Mouse (Mus musculus) G1E (cell line): Measurements from ENCODE around the gene Dpp9. TPM values are rescaled to one million over a fixed set of nuclear protein-coding genes. Genes with fewer than 3 reads are reported as not detected.

Experiments
- ATAC-seq: 2 replicates; pipeline ENCODE4 v1.8.0; 2016; ENCODE audit warnings: mild to moderate bottlenecking; ENCODE audit not compliant: insufficient number of reproducible peaks, poor library complexity, low FRiP score, severe bottlenecking; ENCODE audit errors: extremely low read depth
- DNase-seq: peaks from one replicate; pipeline ENCODE4 v3.0.0; 2012; ENCODE audit warnings: low spot score
- H3K27me3 ChIP-seq: 2 replicates; pipeline ENCODE4 v1.6.1; 2012; ENCODE audit warnings: mild to moderate bottlenecking, low read length, inconsistent platforms; ENCODE audit not compliant: insufficient read depth
- H3K36me3 ChIP-seq: replicated peaks from 2 replicates; pipeline ENCODE3; 2012; ENCODE audit warnings: mild to moderate bottlenecking, inconsistent platforms
- H3K4me1 ChIP-seq: 2 replicates; pipeline ENCODE4 v1.6.1; 2012; ENCODE audit warnings: low read depth, low read length, inconsistent platforms, mixed read lengths; ENCODE audit not compliant: insufficient read depth
- H3K4me3 ChIP-seq: 2 replicates; pipeline ENCODE4 v1.5.1; 2012; ENCODE audit warnings: low read depth, mild to moderate bottlenecking, inconsistent platforms, low read length, moderate library complexity, mixed read lengths
- H3K9me3 ChIP-seq: replicated peaks from 2 replicates; pipeline ENCODE4 v1.6.1; 2012; ENCODE audit warnings: inconsistent platforms
- CTCF ChIP-seq: IDR thresholded peaks from 2 replicates; pipeline ENCODE4 v1.5.1; 2012; ENCODE audit warnings: low read depth, low read length, inconsistent platforms, mixed read lengths
- GATA1 ChIP-seq: IDR thresholded peaks from 2 replicates; pipeline ENCODE4 v1.6.1; 2012; ENCODE audit warnings: borderline replicate concordance, low read length, inconsistent platforms, mixed read lengths
- GATA2 ChIP-seq: IDR thresholded peaks from 2 replicates; pipeline ENCODE4 v1.6.1; 2012; ENCODE audit warnings: low read depth, low read length, inconsistent platforms, borderline replicate concordance
- POLR2AphosphoS5 ChIP-seq: IDR thresholded peaks from 2 replicates; pipeline ENCODE4 v1.6.1; 2012; ENCODE audit warnings: low read depth, low read length, inconsistent platforms; ENCODE audit not compliant: insufficient replicate concordance
- TAL1 ChIP-seq: conservative IDR thresholded peaks from 2 replicates; pipeline ENCODE4 v1.6.1; 2012; ENCODE audit warnings: low read depth, low read length, inconsistent platforms, mixed read lengths
- polyA plus RNA-seq: library from polyadenylated mRNA; stranded (reverse); fragments of >175 nt; gene quantifications from 2 replicates; pipeline ENCODE4 v1.2.3, GENCODE M21; 2012
- total RNA-seq, 2 experiments: library from RNA; stranded (forward) in 1 of 2; stranded (reverse) in 1 of 2; fragments of 200-1000 nt in 1 of 2; fragments of >200 nt in 1 of 2; fragmentation: Nextera tagmentation in 1 of 2; gene quantifications; 2 replicates each; pipeline ENCODE4 v1.2.3; 2014 to 2017

The Dpp9 gene
- total and polyA plus RNA-seq, 3 experiments = 14.4 to 62.4 (median 22.4) TPM

DNA sequence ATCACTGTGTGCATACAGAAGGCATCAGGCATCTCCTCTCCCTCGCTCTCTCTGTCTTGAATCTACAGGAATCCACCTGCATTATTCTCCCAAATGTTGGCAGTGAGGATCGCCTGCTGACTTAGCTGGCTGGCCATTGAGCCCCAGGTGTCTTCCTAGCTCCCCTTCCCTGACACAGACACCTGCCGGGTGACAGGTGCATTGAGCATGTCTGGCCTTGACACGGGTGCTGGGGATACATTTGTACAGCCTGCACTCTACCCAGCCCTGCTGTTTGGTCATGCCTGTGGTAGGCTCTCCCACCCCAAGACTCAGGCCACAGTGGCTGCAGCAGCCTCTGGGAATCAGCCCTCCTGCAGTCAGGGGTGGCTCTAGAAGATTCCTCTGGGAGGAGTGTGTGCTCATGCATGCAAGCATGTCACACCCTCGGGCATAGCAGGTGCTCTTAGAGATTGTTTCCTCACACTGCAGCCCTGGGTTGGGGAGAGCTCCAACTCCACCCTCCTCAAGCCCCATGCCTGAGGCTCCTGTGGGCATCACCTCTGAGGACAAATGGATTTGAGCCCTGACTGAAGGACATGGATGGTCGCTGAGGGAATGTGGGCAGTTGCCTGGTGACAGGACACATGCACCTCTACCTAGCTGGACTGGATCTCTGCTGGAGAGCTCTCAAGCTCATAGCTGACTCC, 11.6 kb downstream of the Dpp9 start:
- DNase-seq (no peak), ATAC-seq (no peak)
- no peak overlapping the region for H3K4me3 ChIP-seq
- no peaks in the 10 kb centered on the region for H3K27me3 ChIP-seq
- H3K36me3 ChIP-seq = peaks cover 100% of the 10 kb centered on the region
- H3K4me1 ChIP-seq = no peaks in the 10 kb centered on the region
- no peaks in the 10 kb centered on the region for H3K9me3 ChIP-seq
- TF ChIP-seq GATA1 (no peak), POLR2AphosphoS5 (no peak), CTCF (no peak), GATA2 (no peak), TAL1 (no peak)

DNA sequence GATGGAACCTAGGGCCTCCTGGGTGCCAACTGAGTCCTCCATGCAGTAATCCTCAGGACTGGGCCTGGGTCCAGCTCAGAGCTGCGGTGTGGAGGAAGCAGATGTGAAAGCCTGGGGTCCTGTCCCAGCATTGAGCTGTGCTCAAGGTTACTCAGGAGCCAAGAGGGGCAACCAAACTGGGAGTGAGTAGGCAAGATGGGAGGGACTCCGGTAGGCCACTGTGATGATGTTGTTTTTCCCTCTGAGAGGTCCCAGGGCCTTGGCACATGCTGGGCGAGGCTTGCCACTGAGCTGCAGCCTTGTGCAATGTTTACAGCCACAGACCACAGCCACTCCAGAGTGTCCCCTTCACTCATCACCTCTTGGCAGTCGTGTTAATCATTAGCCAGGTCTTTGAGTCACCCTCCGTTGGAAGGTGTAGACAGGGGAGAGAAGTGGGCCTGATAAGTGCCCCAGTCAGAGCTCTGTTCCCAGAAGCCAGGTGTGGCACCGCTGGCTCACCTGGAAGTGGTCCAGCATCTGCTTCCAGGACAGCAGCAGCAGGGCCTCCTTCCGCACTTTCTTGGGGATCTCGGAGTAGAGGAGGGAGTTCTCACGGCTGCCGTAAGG, 12.3 kb downstream of the Dpp9 start:
- no peak for TF ChIP-seq POLR2AphosphoS5
- TF ChIP-seq GATA2 = no peak
- TF ChIP-seq GATA1 = no peak
- TF ChIP-seq TAL1 = no peak
- TF ChIP-seq CTCF = no peak
- no peaks in the 10 kb centered on the region; the same call in 1 of the 2 replicates for H3K4me1 ChIP-seq
- ATAC-seq = no peak
- no peaks in the 10 kb centered on the region for H3K9me3 ChIP-seq
- no peaks in the 10 kb centered on the region for H3K27me3 ChIP-seq
- no peak for DNase-seq
- no peak overlapping the region for H3K4me3 ChIP-seq
- H3K36me3 ChIP-seq = peaks cover 99% of the 10 kb centered on the region

DNA sequence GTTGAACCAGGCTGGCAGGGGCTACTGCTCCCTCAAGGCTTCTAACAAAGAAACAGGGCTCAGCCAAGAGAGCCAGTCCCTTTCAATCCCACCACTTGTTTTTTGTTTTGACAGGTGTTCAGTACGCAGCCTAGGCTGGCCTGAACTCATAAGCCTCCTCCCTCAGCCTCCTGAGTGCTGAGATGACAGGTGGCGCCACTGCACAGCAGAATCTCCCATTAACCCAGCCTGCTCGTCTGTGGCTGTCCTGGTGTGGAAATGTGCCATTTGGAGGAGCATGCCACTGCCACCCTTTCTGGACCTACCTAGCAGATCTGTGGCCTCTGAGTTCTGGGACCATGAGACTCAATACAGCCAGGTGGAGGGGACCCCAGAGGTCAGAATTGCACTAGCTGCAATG, 15.0 kb downstream of the Dpp9 start:
- no peak for TF ChIP-seq CTCF
- TF ChIP-seq TAL1 = no peak
- no peak for TF ChIP-seq POLR2AphosphoS5
- TF ChIP-seq GATA2 = no peak
- TF ChIP-seq GATA1 = no peak
- H3K9me3 ChIP-seq = no peaks in the 10 kb centered on the region
- H3K27me3 ChIP-seq = no peaks in the 10 kb centered on the region
- no peak overlapping the region for H3K4me3 ChIP-seq
- ATAC-seq = no peak
- no peaks in the 10 kb centered on the region; the same call in 1 of the 2 replicates for H3K4me1 ChIP-seq
- no peak for DNase-seq
- H3K36me3 ChIP-seq = peaks cover 91% of the 10 kb centered on the region

DNA sequence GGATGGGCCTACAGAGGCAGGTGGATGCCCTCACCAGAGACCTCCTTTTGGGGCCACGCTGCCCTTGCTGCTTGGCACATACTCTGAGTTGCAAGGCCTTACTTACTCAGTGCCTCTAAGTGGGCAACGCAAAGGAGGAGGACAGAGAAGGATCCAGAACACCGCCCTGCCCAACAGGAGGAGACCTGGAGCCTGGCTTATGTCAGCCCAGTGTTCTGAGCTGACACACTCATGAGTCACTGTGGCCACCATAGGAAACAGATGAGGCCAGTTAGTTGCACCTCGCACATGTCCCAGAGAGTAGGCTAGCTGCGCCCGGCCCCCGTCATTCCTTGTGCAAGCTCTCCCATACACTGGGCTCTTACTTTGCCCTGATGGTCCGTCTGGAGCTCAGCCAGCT, 16.2 kb downstream of the Dpp9 start:
- no peaks in the 10 kb centered on the region; the same call in 1 of the 2 replicates for H3K4me1 ChIP-seq
- H3K4me3 ChIP-seq = no peak overlapping the region
- peaks cover 91% of the 10 kb centered on the region for H3K36me3 ChIP-seq
- ATAC-seq (no peak), DNase-seq (no peak)
- no peak for TF ChIP-seq CTCF
- TF ChIP-seq GATA1 = no peak
- no peak for TF ChIP-seq GATA2
- no peak for TF ChIP-seq POLR2AphosphoS5
- no peak for TF ChIP-seq TAL1
- no peaks in the 10 kb centered on the region for H3K9me3 ChIP-seq
- no peaks in the 10 kb centered on the region for H3K27me3 ChIP-seq

DNA sequence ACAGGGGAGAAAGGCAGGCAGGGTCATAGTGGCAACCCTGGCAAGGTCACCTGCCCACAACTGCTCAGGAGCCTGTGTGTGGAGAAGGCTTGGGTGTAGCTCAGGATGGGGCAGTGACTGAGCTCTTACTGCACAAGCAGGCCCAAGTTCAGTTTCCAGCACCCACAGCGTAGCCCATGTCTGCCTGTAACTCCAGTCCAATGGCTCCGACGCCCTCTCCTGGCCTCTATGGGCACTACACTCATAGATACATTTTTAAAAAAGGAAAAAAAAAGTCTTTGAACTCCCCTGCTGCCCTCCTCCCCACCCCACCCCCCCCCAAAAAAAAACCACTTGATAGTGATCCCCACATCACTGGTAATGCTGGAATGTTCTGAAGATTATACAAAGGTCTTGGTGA, 17.1 kb downstream of the Dpp9 start:
- Histone ChIP-seq H3K9me3 (no peaks in the 10 kb centered on the region), H3K4me3 (no peak overlapping the region), H3K27me3 (no peaks in the 10 kb centered on the region), H3K4me1 (no peaks in the 10 kb centered on the region; the same call in 1 of the 2 replicates), H3K36me3 (peaks cover 91% of the 10 kb centered on the region)
- no peak for DNase-seq
- no peak for TF ChIP-seq GATA2
- no peak for TF ChIP-seq GATA1
- TF ChIP-seq POLR2AphosphoS5 = no peak
- no peak for TF ChIP-seq TAL1
- no peak for TF ChIP-seq CTCF
- ATAC-seq = no peak

DNA sequence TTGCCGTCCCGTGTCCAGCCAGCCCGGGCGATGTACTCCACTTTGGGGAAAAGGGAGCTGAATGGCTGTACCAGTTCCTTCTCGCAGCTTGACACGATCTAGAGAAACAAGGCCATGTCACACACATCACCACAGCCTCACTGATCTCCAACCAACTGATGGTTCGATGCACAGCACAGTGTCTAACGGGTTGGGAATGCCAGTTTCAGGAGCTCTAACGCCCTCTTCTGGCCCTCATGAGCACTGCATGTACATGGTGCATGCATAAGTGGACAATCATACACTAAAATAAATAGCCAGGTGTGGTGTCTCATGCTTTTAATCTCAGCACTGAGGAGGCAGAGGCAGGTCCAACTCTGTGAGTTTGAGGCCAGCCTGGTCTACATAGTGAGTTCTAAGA, 18.1 kb downstream of the Dpp9 start:
- no peaks in the 10 kb centered on the region for H3K9me3 ChIP-seq
- no peaks in the 10 kb centered on the region; the same call in none of the 2 replicates for H3K4me1 ChIP-seq
- ATAC-seq = no peak
- DNase-seq = no peak
- no peak overlapping the region for H3K4me3 ChIP-seq
- H3K27me3 ChIP-seq = no peaks in the 10 kb centered on the region
- TF ChIP-seq TAL1 (no peak), POLR2AphosphoS5 (no peak), CTCF (no peak; the same call in 1 of the 2 replicates), GATA1 (no peak), GATA2 (no peak)
- H3K36me3 ChIP-seq = peaks cover 91% of the 10 kb centered on the region
